Mouse (Mus musculus) E14TG2a.4 (cell line): Measurements from ENCODE around the gene Ptprt.
A peak's percentile ranks its signal among the peaks of the same experiment; 100 is the strongest.
"Not testable (repeated sequence)": the region's sequence is repeated elsewhere in the genome, so short reads cannot be mapped to it uniquely, and the experiment has no call there.

Experiments
- H3K27me3 ChIP-seq: 2 replicates; pipeline ENCODE4 v1.6.1; 2014; ENCODE audit warnings: low read length, control low read depth; ENCODE audit not compliant: insufficient read depth
- H3K36me3 ChIP-seq: 2 replicates; pipeline ENCODE4 v1.6.1; 2014; ENCODE audit warnings: low read length, control low read depth; ENCODE audit not compliant: insufficient read depth
- H3K4me1 ChIP-seq: replicated peaks from 2 replicates; pipeline ENCODE4 v1.6.1; 2014; ENCODE audit warnings: low read depth, low read length, control low read depth
- H3K4me3 ChIP-seq: replicated peaks from 2 replicates; pipeline ENCODE4 v1.5.1; 2014; ENCODE audit warnings: mild to moderate bottlenecking, low read length
- H3K9me3 ChIP-seq: 2 replicates; pipeline ENCODE4 v1.6.1; 2014; ENCODE audit warnings: low read length, control low read depth
- CTCF ChIP-seq: conservative IDR thresholded peaks from 2 replicates; pipeline ENCODE4 v1.5.1; 2014; ENCODE audit warnings: low read length
- NANOG ChIP-seq: IDR thresholded peaks from 2 replicates; pipeline ENCODE4 v1.6.1; 2014; ENCODE audit warnings: borderline replicate concordance, low read length, mixed read lengths
- POU5F1 ChIP-seq: IDR thresholded peaks from 2 replicates; pipeline ENCODE4 v1.6.1; 2014; ENCODE audit warnings: low read length, borderline replicate concordance

Gene Ptprt

DNA sequence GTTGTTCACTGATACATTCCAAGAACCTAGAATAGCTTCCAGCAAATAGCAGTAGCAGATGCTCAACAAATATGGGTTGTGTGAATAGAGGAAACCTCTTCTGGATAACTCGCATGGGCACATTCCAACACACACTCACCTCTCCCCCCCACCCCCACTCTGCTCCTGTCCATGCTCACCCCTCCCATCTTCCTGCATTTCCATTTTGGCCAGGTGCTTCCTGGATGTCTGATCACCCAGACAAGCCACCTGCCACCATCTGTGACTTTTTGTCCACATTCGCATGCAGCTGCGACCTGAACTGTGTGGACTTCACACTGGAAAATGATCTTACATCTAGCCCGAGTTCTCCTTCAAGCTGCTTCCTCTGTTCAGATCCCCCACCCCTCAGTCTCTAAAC, 1115.5 kb downstream of the Ptprt start:
- Histone ChIP-seq H3K9me3 (no peaks in the 10 kb centered on the region), H3K27me3 (no peaks in the 10 kb centered on the region), H3K4me3 (no peak overlapping the region), H3K4me1 (no peaks in the 10 kb centered on the region), H3K36me3 (no peaks in the 10 kb centered on the region)
- TF ChIP-seq POU5F1 (no peak), NANOG (no peak), CTCF (no peak)

DNA sequence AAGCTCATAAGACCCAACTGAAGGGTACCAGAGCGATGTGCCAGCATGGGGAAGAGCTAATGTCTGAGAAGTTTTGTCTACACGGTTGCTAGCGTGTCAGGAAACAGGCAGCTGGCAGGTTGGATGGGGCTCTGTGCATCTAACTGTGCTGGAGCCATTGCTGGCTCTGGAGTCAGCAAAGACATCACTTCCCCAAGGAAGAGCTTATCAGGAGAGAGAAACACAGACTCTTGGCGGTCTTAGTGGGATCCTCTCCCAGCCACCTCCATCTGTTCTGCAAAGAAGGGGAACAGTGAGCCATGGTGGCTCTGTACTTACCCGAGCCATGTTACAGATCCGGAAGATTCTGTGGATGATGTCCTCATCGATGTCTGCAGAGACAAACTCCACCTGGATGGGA, 1126.8 kb downstream of the Ptprt start:
- Histone ChIP-seq H3K36me3 (no peaks in the 10 kb centered on the region), H3K4me3 (no peak overlapping the region), H3K27me3 (no peaks in the 10 kb centered on the region), H3K9me3 (no peaks in the 10 kb centered on the region), H3K4me1 (no peaks in the 10 kb centered on the region)
- TF ChIP-seq NANOG (no peak), POU5F1 (no peak), CTCF (no peak)

DNA sequence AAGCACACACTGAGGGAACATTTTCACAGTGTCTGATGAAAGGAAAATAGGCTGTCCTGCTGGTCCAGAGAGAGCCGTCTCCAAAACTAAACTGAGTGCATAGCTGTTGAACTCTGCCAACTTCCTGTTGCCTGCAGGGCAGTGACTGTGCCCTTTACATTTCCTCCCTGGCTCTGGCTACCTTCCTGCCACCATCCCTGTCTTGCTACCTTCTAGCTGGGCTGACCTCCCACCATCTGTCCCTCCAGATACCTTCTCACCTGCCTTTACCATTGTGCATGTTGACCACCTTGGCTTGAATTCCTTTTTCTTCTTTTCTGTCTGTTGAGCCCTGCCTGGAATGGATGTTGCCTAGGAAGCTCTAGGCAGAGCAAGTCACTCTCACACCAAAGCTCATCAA, 1133.8 kb downstream of the Ptprt start:
- Histone ChIP-seq H3K4me1 (no peaks in the 10 kb centered on the region), H3K4me3 (no peak overlapping the region), H3K36me3 (no peaks in the 10 kb centered on the region), H3K27me3 (no peaks in the 10 kb centered on the region), H3K9me3 (no peaks in the 10 kb centered on the region)
- TF ChIP-seq NANOG: no peak
- TF ChIP-seq CTCF: no peak
- TF ChIP-seq POU5F1: no peak

DNA sequence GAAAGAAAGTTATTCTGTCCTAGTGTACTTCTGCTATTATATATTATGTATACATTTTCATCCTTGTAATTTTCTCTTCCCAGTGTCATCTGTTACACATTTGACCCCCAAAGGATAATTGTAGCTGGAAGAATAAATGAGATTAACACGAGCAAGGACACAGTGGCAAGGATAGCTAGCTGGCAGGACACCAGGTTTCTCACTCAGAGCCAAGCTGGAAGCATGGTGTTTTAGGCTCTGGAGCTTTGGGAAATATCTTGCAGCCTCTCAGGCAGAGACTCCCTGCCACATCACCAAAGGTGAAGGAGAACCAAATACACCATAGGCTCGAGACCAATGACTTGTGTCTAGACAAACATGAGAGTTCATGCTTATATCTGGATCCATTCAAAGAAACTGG, 1141.3 kb downstream of the Ptprt start:
- H3K27me3 ChIP-seq: no peaks in the 10 kb centered on the region
- no peak overlapping the region for H3K4me3 ChIP-seq
- H3K9me3 ChIP-seq: no peaks in the 10 kb centered on the region
- TF ChIP-seq POU5F1: no peak
- TF ChIP-seq NANOG: no peak
- TF ChIP-seq CTCF: no peak
- H3K36me3 ChIP-seq: no peaks in the 10 kb centered on the region
- no peaks in the 10 kb centered on the region for H3K4me1 ChIP-seq

DNA sequence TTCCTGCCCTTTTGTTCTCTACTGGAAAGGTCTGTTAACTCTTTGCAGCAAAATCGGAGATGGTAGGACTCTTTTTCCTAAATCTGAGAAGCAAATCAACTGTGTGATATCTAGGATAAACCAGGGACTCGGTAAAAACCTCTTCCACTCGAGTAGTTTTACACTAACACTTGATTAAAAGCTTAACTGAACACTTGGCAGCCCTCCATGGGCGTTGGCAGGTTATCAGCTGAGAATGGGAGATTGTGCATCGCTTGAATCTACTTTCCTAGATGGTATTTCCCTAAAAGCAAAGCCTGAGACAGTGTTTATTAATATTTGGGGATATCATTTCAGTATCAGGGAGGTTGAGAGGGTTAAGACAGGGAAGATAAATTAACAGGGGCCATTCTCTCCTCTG, 1144.0 kb downstream of the Ptprt start:
- H3K27me3 ChIP-seq: no peaks in the 10 kb centered on the region
- H3K9me3 ChIP-seq: no peaks in the 10 kb centered on the region
- H3K4me1 ChIP-seq: no peaks in the 10 kb centered on the region
- no peak overlapping the region for H3K4me3 ChIP-seq
- no peak for TF ChIP-seq POU5F1
- H3K36me3 ChIP-seq: no peaks in the 10 kb centered on the region

DNA sequence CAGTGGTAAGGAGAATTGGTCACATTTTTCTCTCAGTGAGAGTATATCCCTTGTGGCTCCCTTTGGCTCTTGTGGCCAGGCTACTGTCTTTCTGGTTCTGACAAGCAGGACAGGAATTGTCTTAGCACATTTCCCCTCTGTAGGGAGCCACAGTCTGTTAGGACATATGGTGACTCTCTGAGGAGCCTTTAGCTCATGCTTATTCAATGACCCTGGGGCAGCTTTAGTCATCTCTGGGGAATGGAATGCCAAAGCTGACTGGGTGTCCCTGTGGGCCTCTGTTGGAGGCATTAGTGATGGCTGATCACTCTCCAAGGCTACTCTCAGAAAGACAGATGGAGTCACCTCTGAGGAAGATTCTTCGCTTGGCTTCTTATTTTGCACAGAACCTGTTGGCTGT, 1147.7 kb downstream of the Ptprt start:
- Histone ChIP-seq H3K4me1 (no peaks in the 10 kb centered on the region), H3K27me3 (no peaks in the 10 kb centered on the region), H3K4me3 (no peak overlapping the region), H3K36me3 (no peaks in the 10 kb centered on the region), H3K9me3 (no peaks in the 10 kb centered on the region)
- TF ChIP-seq CTCF (no peak), NANOG (no peak), POU5F1 (no peak)

DNA sequence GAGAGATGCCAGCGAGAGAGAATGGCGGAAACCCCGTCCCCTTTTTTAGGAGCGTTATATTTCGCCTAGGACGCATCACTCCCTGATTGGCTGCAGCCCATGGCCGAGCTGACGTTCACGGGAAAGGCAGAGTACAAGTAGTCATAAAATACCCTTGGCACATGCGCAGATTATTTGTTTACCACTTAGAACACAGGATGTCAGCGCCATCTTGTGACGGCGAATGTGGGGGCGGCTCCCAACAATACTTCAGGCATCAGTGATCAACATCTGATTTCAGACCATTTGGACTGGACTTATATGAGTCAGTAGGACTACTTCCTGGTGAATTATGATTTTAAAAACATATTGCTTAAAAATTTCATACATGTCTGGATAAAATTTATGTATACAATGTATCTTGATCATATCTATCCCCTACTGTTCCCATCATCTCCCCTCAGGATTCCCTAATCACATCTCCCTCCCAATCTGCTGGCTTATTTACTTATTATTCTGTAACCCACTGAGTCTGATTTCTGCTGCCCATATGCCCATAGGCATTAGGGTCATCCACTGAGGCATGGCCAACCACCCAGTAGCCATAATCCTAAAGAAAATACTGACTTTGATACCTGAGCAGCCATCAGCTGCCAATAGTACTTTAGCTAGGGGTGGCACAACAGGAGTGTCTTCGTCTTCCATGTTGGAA, 1148.9 kb downstream of the Ptprt start:
- not testable (repeated sequence) for H3K27me3 ChIP-seq, H3K36me3 ChIP-seq, H3K4me3 ChIP-seq, H3K4me1 ChIP-seq, H3K9me3 ChIP-seq

DNA sequence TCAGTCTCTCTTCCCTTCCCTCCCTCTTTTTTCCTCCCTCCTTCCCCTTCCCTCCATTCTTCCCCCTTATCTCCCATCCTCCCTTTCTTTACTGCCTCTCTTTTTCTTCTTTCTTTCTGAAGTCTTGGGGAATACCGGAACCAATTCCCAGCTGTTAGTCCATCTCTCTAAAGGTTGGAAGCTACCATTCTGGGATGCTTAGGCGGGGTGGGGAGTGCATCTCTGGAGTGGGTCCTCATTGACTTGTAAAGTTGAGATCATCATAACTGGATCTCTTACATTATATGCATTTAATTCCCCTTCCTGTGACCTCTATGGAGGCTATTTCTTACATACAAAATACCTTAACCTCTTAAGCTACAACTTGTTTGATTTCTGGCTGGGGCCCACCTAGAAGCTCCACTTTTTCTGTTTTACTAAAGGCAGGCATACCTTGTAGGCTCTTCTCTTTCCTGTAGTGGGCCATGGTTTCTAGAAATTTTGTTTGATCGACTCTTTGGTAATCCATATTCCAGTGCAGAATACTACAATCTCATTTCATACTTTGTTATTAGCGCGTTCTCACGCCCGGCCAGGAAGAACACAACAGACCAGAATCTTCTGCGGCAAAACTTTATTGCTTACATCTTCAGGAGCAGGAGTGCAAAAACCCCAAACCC, 1149.7 kb downstream of the Ptprt start:
- Histone ChIP-seq H3K27me3 (no peaks in the 10 kb centered on the region), H3K9me3 (no peaks in the 10 kb centered on the region), H3K36me3 (no peaks in the 10 kb centered on the region), H3K4me3 (no peak overlapping the region), H3K4me1 (no peaks in the 10 kb centered on the region)
- no peak for TF ChIP-seq NANOG
- TF ChIP-seq CTCF: no peak

DNA sequence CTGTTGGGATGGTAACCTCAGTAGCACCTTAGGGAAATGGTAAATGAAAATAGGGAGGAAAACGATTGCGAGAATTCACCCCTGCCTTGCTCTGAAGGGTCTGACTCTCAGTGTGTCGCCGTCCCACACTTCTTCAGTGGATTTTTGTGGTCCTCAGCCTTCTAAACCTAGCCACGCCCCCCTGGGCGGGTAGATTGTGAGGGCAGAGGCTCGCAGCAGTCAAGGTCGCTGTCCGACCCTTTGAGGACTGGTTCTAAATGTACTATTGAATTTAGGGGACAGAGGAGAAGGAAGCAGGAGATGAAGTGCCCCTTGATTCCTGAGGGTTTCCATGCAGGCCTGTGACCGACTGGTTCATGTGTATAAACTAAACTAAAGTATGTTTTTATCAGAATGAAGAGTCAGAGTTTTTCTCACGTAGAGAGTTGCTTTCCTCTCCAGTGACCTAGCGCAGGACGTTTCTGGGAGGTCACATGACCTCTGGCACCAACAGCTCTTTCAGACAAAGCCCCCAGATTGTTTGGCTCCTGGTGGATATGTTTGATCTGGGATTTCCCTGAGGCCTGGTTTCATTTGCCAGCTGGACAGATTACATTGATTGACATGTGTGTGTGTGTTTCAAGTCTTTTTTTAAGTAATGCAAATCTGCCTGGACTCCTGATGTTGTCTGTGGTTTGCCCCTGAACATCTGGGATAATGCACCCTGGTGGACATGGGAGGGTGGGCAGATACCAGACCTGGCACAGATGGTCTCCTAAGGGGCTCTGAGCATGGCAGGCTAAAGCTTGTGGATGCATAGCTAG, 1161.6 kb downstream of the Ptprt start:
- Histone ChIP-seq H3K4me3 (0 out of 2 replicates have a peak overlapping the region, but pooled peaks have one; percentile 13), H3K27me3 (0 out of 2 replicates have a peak, but pooled peaks cover 4% of the 10 kb centered on the region), H3K36me3 (no peaks in the 10 kb centered on the region), H3K4me1 (peaks cover 10% of the 10 kb centered on the region), H3K9me3 (peaks cover 11% of the 10 kb centered on the region; the same call in 1 of the 2 replicates)
- TF ChIP-seq POU5F1 (no peak), NANOG (no peak), CTCF (no peak)
